ENCODE assay signal across 9 mouse cellular contexts in the genomic region with DNA sequence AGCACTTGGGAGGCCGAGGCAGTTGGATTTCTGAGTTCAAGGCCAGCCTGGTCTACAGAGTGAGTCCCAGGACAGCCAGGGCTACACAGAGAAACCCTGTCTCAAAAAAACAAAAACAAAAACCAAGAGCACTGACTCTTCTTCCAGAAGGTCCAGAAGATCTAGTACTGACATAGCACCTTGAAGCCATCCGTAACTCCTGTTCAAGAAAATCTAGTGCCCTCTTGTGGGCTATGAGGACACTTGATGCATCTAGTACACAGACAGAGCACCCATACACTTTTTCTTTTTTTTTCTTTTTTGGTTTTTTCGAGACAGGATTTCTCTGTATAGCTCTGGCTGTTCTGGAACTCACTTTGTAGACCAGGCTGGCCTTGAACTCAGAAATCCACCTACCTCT. TPM values are rescaled to one million over a fixed set of nuclear protein-coding genes. Genes with fewer than 3 reads are reported as not detected.
DNase-seq lines count a peak whose midpoint lies in the region; ATAC-seq and TF ChIP-seq lines count a peak whose summit lies in the region.
"Not testable (repeated sequence)": the region's sequence is repeated elsewhere in the genome, so short reads cannot be mapped to it uniquely, and the experiment has no call there.
"Had no signal": no experiment of that assay in that cellular context is flagged by ENCODE, and none has a peak within 500 bp of the region (broad histone marks: within the 10 kb centered on the region; RNA-seq: fewer than 3 reads in every experiment).

No protein-coding gene starts in this region.

- not testable (repeated sequence) for H3K9me3 ChIP-seq in E14TG2a.4 (ENCODE audit: low read length); embryonic facial prominence, embryonic 11.5 days (replicated peaks; ENCODE audit: control insufficient read depth, low read length); kidney, postnatal 0 days (replicated peaks; ENCODE audit: low read length); lung, embryonic 14.5 days (ENCODE audit: low read depth, low read length); midbrain, postnatal 0 days (ENCODE audit: low read length)

- not testable (repeated sequence) for H3K4me3 ChIP-seq in E14TG2a.4 (replicated peaks; ENCODE audit: low read length); embryonic facial prominence, embryonic 11.5 days (ENCODE audit: low read depth, low read length); kidney, postnatal 0 days (replicated peaks; ENCODE audit: low read depth, low read length); lung, embryonic 14.5 days (ENCODE audit: low read depth, low read length); midbrain, postnatal 0 days (ENCODE audit: low read depth, low read length)

- not testable (repeated sequence) for H3K27ac ChIP-seq in embryonic facial prominence, embryonic 11.5 days (replicated peaks; ENCODE audit: low read depth, low read length); kidney, postnatal 0 days; lung, embryonic 14.5 days (ENCODE audit: low read depth); midbrain, postnatal 0 days (ENCODE audit: low read depth, low read length)

- TF ChIP-seq CTCF in E14TG2a.4 (conservative IDR thresholded peaks at IDR 0.05; ENCODE audit: low read length) = peak; percentile 35
- peak; percentile 61 for TF ChIP-seq CTCF in kidney, postnatal 0 days (IDR thresholded peaks at IDR 0.05; ENCODE audit: low read depth)
- TF ChIP-seq CTCF in lung, embryonic 14.5 days (IDR thresholded peaks at IDR 0.05; ENCODE audit: low read depth) = peak; percentile 40; the same call in 1 of the 2 replicates
- TF ChIP-seq CTCF in midbrain, postnatal 0 days (IDR thresholded peaks at IDR 0.05) = peak; percentile 64

- WGBS in embryonic facial prominence, embryonic 11.5 days = 60% methylated on average over 3 of the region's 3 CpGs
- 54% methylated on average over 3 of the region's 3 CpGs for WGBS in kidney, postnatal 0 days
- WGBS in lung, embryonic 14.5 days = 53% methylated on average over 3 of the region's 3 CpGs
- 62% methylated on average over 3 of the region's 3 CpGs for WGBS in midbrain, postnatal 0 days

- H3K9ac ChIP-seq in embryonic facial prominence, embryonic 11.5 days (replicated peaks; ENCODE audit: low read length); kidney, postnatal 0 days (ENCODE audit: low read depth, low read length); lung, embryonic 14.5 days; midbrain, postnatal 0 days (replicated peaks; ENCODE audit: low read length, poor library complexity, severe bottlenecking): not testable (repeated sequence)

- H3K27me3 ChIP-seq in E14TG2a.4 (ENCODE audit: insufficient read depth, low read length); embryonic facial prominence, embryonic 11.5 days (ENCODE audit: control insufficient read depth, insufficient read depth, low read length); kidney, postnatal 0 days (ENCODE audit: insufficient read depth, low read length); lung, embryonic 14.5 days (ENCODE audit: insufficient read depth, low read length); midbrain, postnatal 0 days (ENCODE audit: insufficient read depth, low read length): not testable (repeated sequence)

- peaks cover 59% of the 10 kb centered on the region for H3K4me1 ChIP-seq in E14TG2a.4 (replicated peaks; ENCODE audit: low read depth, low read length)
- H3K4me1 ChIP-seq in embryonic facial prominence, embryonic 11.5 days (ENCODE audit: control insufficient read depth, insufficient read depth, low read length); kidney, postnatal 0 days (replicated peaks; ENCODE audit: insufficient read depth, low read length); lung, embryonic 14.5 days (ENCODE audit: insufficient read depth); midbrain, postnatal 0 days (ENCODE audit: insufficient read depth, low read length): not testable (repeated sequence)

- ATAC-seq in embryonic facial prominence, embryonic 11.5 days (replicated peaks; ENCODE audit: insufficient number of reproducible peaks, low FRiP score, low TSS enrichment, low read depth); kidney, postnatal 0 days (replicated peaks; ENCODE audit: low FRiP score, low read depth); lung, embryonic 14.5 days (ENCODE audit: insufficient read depth); midbrain, postnatal 0 days (ENCODE audit: low FRiP score): not testable (repeated sequence)

- not testable (repeated sequence) for H3K36me3 ChIP-seq in E14TG2a.4 (ENCODE audit: insufficient read depth, low read length); embryonic facial prominence, embryonic 11.5 days (replicated peaks; ENCODE audit: control insufficient read depth, insufficient read depth, low read depth, low read length); kidney, postnatal 0 days (ENCODE audit: insufficient read depth, low read length); lung, embryonic 14.5 days (ENCODE audit: insufficient read depth); midbrain, postnatal 0 days (ENCODE audit: insufficient read depth, low read length)

- peak; percentile 68 for DNase-seq in 3T3-L1 (ENCODE audit: low read depth, low spot score)
- peak; percentile 55 for DNase-seq in ZHBTc4 (ENCODE audit: low read depth, low spot score)
- DNase-seq in embryonic facial prominence, embryonic 11.5 days (ENCODE audit: low spot score) = peak; percentile 51
- peak; percentile 76 for DNase-seq in heart, adult 11 months
- peak; percentile 66 for DNase-seq in kidney, postnatal 0 days (ENCODE audit: low spot score)
- peak; percentile 57 for DNase-seq in lung, embryonic 14.5 days
- peak; percentile 57 for DNase-seq in midbrain, postnatal 0 days (ENCODE audit: low spot score)

- not testable (repeated sequence) for H3K4me2 ChIP-seq in embryonic facial prominence, embryonic 11.5 days (ENCODE audit: low read depth, low read length); kidney, postnatal 0 days (ENCODE audit: low read length); lung, embryonic 14.5 days; midbrain, postnatal 0 days (ENCODE audit: low read depth, low read length, poor library complexity, severe bottlenecking)

RNA-seq across cellular contexts. Expression of a gene that starts 8.5 kb away (rescaled TPM):
- 0.42 and 0.80 TPM in 2 replicates for polyA plus RNA-seq in embryonic facial prominence, embryonic 11.5 days (2014; fragmentation: Nextera tagmentation; extraction: Ambion mirVana)
- 0.55 and 0.57 TPM in 2 replicates for polyA plus RNA-seq in kidney, postnatal 0 days (2015; fragmentation: Nextera tagmentation; extraction: Ambion mirVana)
- polyA plus RNA-seq in lung, embryonic 14.5 days (2014; fragmentation: Nextera tagmentation; extraction: Ambion mirVana) = 0.21 and 0.72 TPM in 2 replicates
- 0.66 and 4.0 TPM in 2 replicates for total RNA-seq in midbrain, postnatal 0 days (2014; rRNA removed)
- 0.31 and 0.35 TPM in 2 replicates for polyA plus RNA-seq in midbrain, postnatal 0 days (2015; fragmentation: Nextera tagmentation; extraction: Ambion mirVana)
- polyA plus RNA-seq: hindbrain, embryonic 10.5 days had no signal

RNA-seq across cellular contexts. Expression of a gene that starts 8.7 kb away (rescaled TPM):
- 12.1 and 13.5 TPM in 2 replicates for polyA plus RNA-seq in embryonic facial prominence, embryonic 11.5 days (2014; fragmentation: Nextera tagmentation; extraction: Ambion mirVana)
- polyA plus RNA-seq in kidney, postnatal 0 days (2015; fragmentation: Nextera tagmentation; extraction: Ambion mirVana) = 3.5 and 4.7 TPM in 2 replicates
- 9.9 and 11.0 TPM in 2 replicates for polyA plus RNA-seq in lung, embryonic 14.5 days (2014; fragmentation: Nextera tagmentation; extraction: Ambion mirVana)
- total RNA-seq in midbrain, postnatal 0 days (2014; rRNA removed) = 2.0 and 2.4 TPM in 2 replicates
- polyA plus RNA-seq in midbrain, postnatal 0 days (2015; fragmentation: Nextera tagmentation; extraction: Ambion mirVana) = 1.8 and 2.1 TPM in 2 replicates

RNA-seq across cellular contexts. Expression of a gene that starts 54.6 kb away (rescaled TPM):
- 3.9 and 4.1 TPM in 2 replicates for polyA plus RNA-seq in embryonic facial prominence, embryonic 11.5 days (2014; fragmentation: Nextera tagmentation; extraction: Ambion mirVana)
- polyA plus RNA-seq in kidney, postnatal 0 days (2015; fragmentation: Nextera tagmentation; extraction: Ambion mirVana) = 2.1 and 2.3 TPM in 2 replicates
- polyA plus RNA-seq in lung, embryonic 14.5 days (2014; fragmentation: Nextera tagmentation; extraction: Ambion mirVana) = 1.6 and 2.2 TPM in 2 replicates
- total RNA-seq in midbrain, postnatal 0 days (2014; rRNA removed) = 78.4 and 102 TPM in 2 replicates
- polyA plus RNA-seq in midbrain, postnatal 0 days (2015; fragmentation: Nextera tagmentation; extraction: Ambion mirVana) = 19.2 and 20.8 TPM in 2 replicates
